ENCODE assay signal across 7 mouse cellular contexts in the genomic region with DNA sequence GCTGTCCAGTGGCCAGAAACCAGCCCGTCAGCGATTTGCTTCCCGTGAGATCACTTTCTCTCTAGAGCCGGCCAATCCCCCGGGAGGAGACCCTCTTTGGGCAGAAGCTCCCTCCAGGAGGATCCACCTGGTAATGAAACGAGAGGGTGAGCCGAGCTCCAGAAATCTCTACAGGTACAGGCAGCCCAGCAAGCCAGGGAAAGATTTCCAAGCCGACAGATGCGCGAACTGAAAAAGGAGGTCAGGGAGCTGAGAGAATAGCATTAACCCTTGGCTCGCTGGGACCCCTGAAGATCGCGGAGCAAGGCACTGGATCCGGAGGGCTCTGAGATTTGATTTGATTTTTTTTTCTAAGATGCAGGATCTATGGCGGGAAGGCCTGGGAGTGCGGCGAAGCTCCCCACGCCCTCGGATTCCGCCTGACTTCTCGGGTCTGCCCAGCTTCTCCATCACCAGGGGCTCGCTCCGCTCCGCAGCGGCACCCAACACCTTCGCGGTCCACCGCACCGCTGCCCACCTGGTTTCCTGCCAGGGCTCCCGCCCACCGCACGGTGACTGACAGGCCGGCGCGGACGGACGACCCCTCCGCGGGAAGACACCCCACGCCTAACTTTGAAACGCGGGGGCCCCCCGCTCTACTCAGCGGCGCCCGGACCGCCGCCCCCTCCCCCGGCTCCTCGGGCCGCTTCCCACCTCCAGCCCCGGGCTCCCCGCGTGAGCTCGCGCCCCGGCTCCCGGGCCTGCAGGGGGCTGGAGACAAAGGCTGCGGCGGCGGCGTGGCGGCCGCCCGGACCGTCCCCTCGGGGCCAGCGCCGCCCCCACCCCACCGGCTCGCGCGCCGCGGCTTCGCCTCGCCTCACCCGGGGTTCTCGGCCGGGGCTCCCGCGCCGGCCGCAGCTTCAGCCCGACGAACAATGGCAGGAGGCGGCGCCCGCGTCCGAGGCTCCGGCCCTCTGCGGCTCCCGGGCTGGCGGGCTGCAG. TPM values are rescaled to one million over a fixed set of nuclear protein-coding genes. Genes with fewer than 3 reads are reported as not detected.
DNase-seq lines count a peak whose midpoint lies in the region; ATAC-seq lines count a peak whose summit lies in the region.

No protein-coding gene starts in this region.

- peak overlapping the region; percentile 78 for H3K4me2 ChIP-seq in embryonic facial prominence, embryonic 14.5 days (ENCODE audit: low read depth, low read length)

- H3K9ac ChIP-seq in embryonic facial prominence, embryonic 14.5 days (ENCODE audit: low read depth, low read length), result peak overlapping the region; percentile 96

- no peaks in the 10 kb centered on the region for H3K36me3 ChIP-seq in embryonic facial prominence, embryonic 14.5 days (ENCODE audit: control insufficient read depth, insufficient read depth, low read length)

- peak overlapping the region; percentile 93 for H3K4me3 ChIP-seq in embryonic facial prominence, embryonic 14.5 days (ENCODE audit: low read depth, low read length)

- no peaks in the 10 kb centered on the region for H3K27me3 ChIP-seq in embryonic facial prominence, embryonic 14.5 days (replicated peaks; ENCODE audit: control insufficient read depth, insufficient read depth, low read length)

- no peak; the same call in 1 of the 2 replicates for ATAC-seq in embryonic facial prominence, embryonic 14.5 days (ENCODE audit: low read depth)

- under 1% methylated on average over 56 of the region's 95 CpGs for WGBS in embryonic facial prominence, embryonic 14.5 days

- H3K9me3 ChIP-seq in embryonic facial prominence, embryonic 14.5 days (ENCODE audit: control insufficient read depth, low read length), result no peaks in the 10 kb centered on the region

- peak; percentile 44 for DNase-seq in ES-CJ7 (ENCODE audit: low read depth, low spot score)
- DNase-seq in adrenal gland, postnatal 14 days, result peak; percentile 46
- peak; percentile 70 for DNase-seq in embryonic facial prominence, embryonic 14.5 days (ENCODE audit: low spot score)
- peak; percentile 14 for DNase-seq in heart, postnatal 25 days (ENCODE audit: low spot score)
- DNase-seq in left cerebral cortex, adult 8-10 months (ENCODE audit: low spot score in 2 of 2), result peak; percentile 17 to 25
- DNase-seq in mesoderm, embryonic 11.5 days (ENCODE audit: low read depth, low spot score), result peak; percentile 62
- DNase-seq in right cerebral cortex, postnatal 4 days, result peak; percentile 51

- peak overlapping the region; percentile 95 for H3K27ac ChIP-seq in embryonic facial prominence, embryonic 14.5 days (replicated peaks; ENCODE audit: low read depth, low read length)

- peaks cover 17% of the 10 kb centered on the region for H3K4me1 ChIP-seq in embryonic facial prominence, embryonic 14.5 days (ENCODE audit: control insufficient read depth, insufficient read depth, low read length)

- intact Hi-C loops in heart, postnatal 25 days (cut with DNase I), result loop anchor here (2.0 kb wide), 1 partner anchor 26 kb away; the partner anchor contains the start of genes Epb41 and Gm10300

RNA-seq across cellular contexts. Expression of gene Gm10300, which starts 26.2 kb away (rescaled TPM):
- total RNA-seq in adrenal gland, postnatal 14 days (2021), result 0.19 TPM in 1 of 2 replicates, not detected in the other
- 0.07 and 0.14 TPM in 2 replicates for polyA plus RNA-seq in embryonic facial prominence, embryonic 14.5 days (2014; fragmentation: Nextera tagmentation; extraction: Ambion mirVana)
- under 1 TPM in 1 of 2 experiments, not detected in 1; 0.17 TPM for total RNA-seq in heart, postnatal 25 days (2021)
- total RNA-seq in left cerebral cortex, adult 8-10 months (2022), result under 1 TPM in 2 of 4 experiments, not detected in 2; 0.15 to 0.33 TPM

RNA-seq across cellular contexts. Expression of gene Epb41, which starts 26.8 kb away (rescaled TPM):
- total RNA-seq in adrenal gland, postnatal 14 days (2021), result 112 and 148 TPM in 2 replicates
- polyA plus RNA-seq in embryonic facial prominence, embryonic 14.5 days (2014; fragmentation: Nextera tagmentation; extraction: Ambion mirVana), result 64.9 and 65.1 TPM in 2 replicates
- total RNA-seq in heart, postnatal 25 days (2021), result 100 to 1,000 TPM; 144 to 184 TPM
- 10 to 100 TPM; 50.5 to 60.6 (median 55.6) TPM for total RNA-seq in left cerebral cortex, adult 8-10 months (2022)

Comparison
In these comparisons a context has a peak if more than half of its experiments do, and no peak if none do; other contexts are left out.
1. DNase-seq: peak in every context shown above with its lines; median percentile 70 in embryonic facial prominence, embryonic 14.5 days; 62 in mesoderm, embryonic 11.5 days; 51 in right cerebral cortex, postnatal 4 days; 46 in adrenal gland, postnatal 14 days; 44 in ES-CJ7; 21 in left cerebral cortex, adult 8-10 months; 14 in heart, postnatal 25 days.